Mouse (Mus musculus) bone marrow macrophage, adult 2 months (primary cell): Measurements from ENCODE around the gene Tfap2a.

ENCODE experiments used
- CTCF ChIP-seq: IDR thresholded peaks from 2 replicates; pipeline ENCODE4 v1.5.1; 2012; ENCODE audit warnings: low read depth, mild to moderate bottlenecking, low read length, moderate library complexity
- POLR2A ChIP-seq: IDR thresholded peaks from 2 replicates; pipeline ENCODE4 v1.6.1; 2012; ENCODE audit warnings: mild to moderate bottlenecking, low read depth, low read length, borderline replicate concordance

- TF ChIP-seq CTCF (no peak), POLR2A (no peak)
Measured at GRCm38 (mm10) chr13:40741841-40742550, 3.8 kb upstream of the Tfap2a start.
